Mouse (Mus musculus) CH12.LX (cell line): ENCODE results near the gene Ggact. TPM values are rescaled to one million over a fixed set of nuclear protein-coding genes. Genes with fewer than 3 reads are reported as not detected.

ENCODE experiments used
- DNase-seq: peaks from one replicate; pipeline ENCODE4 v3.0.0-alpha.2; 2013; ENCODE audit errors: extremely low read depth
- H3K27ac ChIP-seq: 2 replicates; pipeline ENCODE4 v1.5.1; 2012; ENCODE audit warnings: low read depth, mild to moderate bottlenecking, control low read depth, moderate library complexity; ENCODE audit not compliant: insufficient read depth
- H3K27me3 ChIP-seq: replicated peaks from 2 replicates; pipeline ENCODE3; 2012; ENCODE audit warnings: inconsistent platforms
- H3K36me3 ChIP-seq, 2 experiments: replicated peaks in 1 of 2; 2 replicates each; pipeline versions ENCODE3 to v1.6.1; 2012; ENCODE audit warnings: inconsistent platforms in 1 of 2, low read length in 1 of 2, mild to moderate bottlenecking in 1 of 2, mixed read lengths in 1 of 2, moderate library complexity in 1 of 2; ENCODE audit not compliant: control insufficient read depth in 1 of 2, insufficient read depth in 1 of 2
- H3K4me1 ChIP-seq, 2 experiments: 2 replicates each; pipeline ENCODE4 v1.6.1; 2012; ENCODE audit warnings: inconsistent platforms in 1 of 2, moderate library complexity in 1 of 2; ENCODE audit not compliant: insufficient read depth in 2 of 2, control insufficient read depth in 1 of 2
- H3K4me2 ChIP-seq: 2 replicates; pipeline ENCODE4 v1.6.1; 2012; ENCODE audit warnings: low read depth, mild to moderate bottlenecking, control low read depth; ENCODE audit not compliant: poor library complexity, insufficient read depth, severe bottlenecking
- H3K4me3 ChIP-seq, 3 experiments: fragments of 150-350 bp in 1 of 3; sonication (generic) in 1 of 3; replicated peaks in 1 of 3; 2 replicates each; pipeline versions ENCODE3 to v1.5.1; 2011 to 2012; ENCODE audit warnings: low read depth in 2 of 3, low read length in 2 of 3, mild to moderate bottlenecking in 2 of 3, moderate library complexity in 2 of 3, control low read depth in 1 of 3, improper control_type of control experiment in 1 of 3, inconsistent platforms in 1 of 3, mixed read lengths in 1 of 3; ENCODE audit not compliant: poor library complexity in 1 of 3
- H3K79me2 ChIP-seq: replicated peaks from 2 replicates; pipeline ENCODE4 v1.6.1; 2012; ENCODE audit warnings: mild to moderate bottlenecking, moderate library complexity; ENCODE audit not compliant: control insufficient read depth, poor library complexity, insufficient read depth, severe bottlenecking; ENCODE audit errors: extremely low read depth
- H3K9ac ChIP-seq: 2 replicates; pipeline ENCODE4 v1.6.1; 2012; ENCODE audit warnings: low read depth, mild to moderate bottlenecking, control low read depth, moderate library complexity; ENCODE audit not compliant: insufficient read depth
- H3K9me3 ChIP-seq: replicated peaks from 2 replicates; pipeline ENCODE3; 2012; ENCODE audit warnings: low read length, inconsistent platforms, mixed read lengths
- CHD2 ChIP-seq: IDR thresholded peaks from 2 replicates; pipeline ENCODE4 v1.6.1; 2011; ENCODE audit warnings: low read length, improper control_type of control experiment
- ELF1 ChIP-seq: IDR thresholded peaks from 2 replicates; pipeline ENCODE4 v1.6.1; 2014; ENCODE audit warnings: low read depth, mild to moderate bottlenecking, inconsistent platforms, low read length, improper control_type of control experiment
- GABPA ChIP-seq: IDR thresholded peaks from 2 replicates; pipeline ENCODE4 v1.6.1; 2012; ENCODE audit warnings: low read depth, low read length, improper control_type of control experiment, inconsistent platforms; ENCODE audit not compliant: insufficient replicate concordance
- MYC ChIP-seq: IDR thresholded peaks from 2 replicates; pipeline ENCODE4 v1.6.1; 2011; ENCODE audit warnings: low read depth, mild to moderate bottlenecking, improper control_type of control experiment, low read length
- PAX5 ChIP-seq: IDR thresholded peaks from 2 replicates; pipeline ENCODE4 v1.6.1; 2012; ENCODE audit warnings: low read length, inconsistent platforms, mixed read lengths
- POLR2A ChIP-seq: IDR thresholded peaks from 2 replicates; pipeline ENCODE4 v1.6.1; 2011; ENCODE audit warnings: low read depth, mild to moderate bottlenecking, improper control_type of control experiment, low read length
- POLR2AphosphoS2 ChIP-seq: IDR thresholded peaks from 2 replicates; pipeline ENCODE4 v1.6.1; 2011; ENCODE audit warnings: low read depth, low read length, improper control_type of control experiment
- RCOR1 ChIP-seq: conservative IDR thresholded peaks from 2 replicates; pipeline ENCODE4 v1.6.1; 2012; ENCODE audit warnings: low read depth, mild to moderate bottlenecking, inconsistent platforms, low read length, improper control_type of control experiment
- UBTF ChIP-seq: IDR thresholded peaks from 2 replicates; pipeline ENCODE4 v1.6.1; 2012; ENCODE audit warnings: low read depth, mild to moderate bottlenecking, inconsistent platforms, low read length, improper control_type of control experiment, moderate library complexity
- USF2 ChIP-seq: conservative IDR thresholded peaks from 2 replicates; pipeline ENCODE4 v1.6.1; 2011; ENCODE audit warnings: low read depth, low read length, improper control_type of control experiment
- dilution Hi-C: fragments of 300-500 bp; cut with MboI; formaldehyde crosslinking; loops from 2 replicates; pipeline ENCODE4 v1.14.3; 2020; ENCODE audit warnings: low sequenced_read_pairs; ENCODE audit not compliant: extremely low pct_unique_long_range_greater_than_20kb, extremely low pct_ligation_motif_present
- in situ Hi-C: fragments of 300-500 bp; cut with MboI; formaldehyde crosslinking; loops from 3 replicates; pipeline ENCODE4 v1.14.3; 2019; ENCODE audit warnings: low sequenced_read_pairs, low pct_ligation_motif_present, low pct_unique_long_range_greater_than_20kb, mixed read lengths
- polyA plus RNA-seq: library from polyadenylated mRNA; unstranded; fragments of >175 nt; gene quantifications from 2 replicates; pipeline ENCODE4 v1.2.1, GENCODE M21; 2012; ENCODE audit warnings: low read depth; ENCODE audit not compliant: insufficient read length
- total RNA-seq, 2 experiments: library from RNA; depleted of rRNA; stranded (reverse); fragments of 300-350 nt in 1 of 2; fragments of >200 nt in 1 of 2; gene quantifications; 2 replicates each; pipeline ENCODE4 v1.2.3; 2012 to 2014

Ggact gene
- total and polyA plus RNA-seq, 3 experiments: 30.6 to 40.3 (median 31.7) TPM

GRCm38 (mm10) chr14:122888480-122888872 lies 25.1 kb downstream of the Ggact start:
- Histone ChIP-seq H3K27ac (no peak overlapping the region), H3K27me3 (no peaks in the 10 kb centered on the region), H3K9me3 (no peaks in the 10 kb centered on the region), H3K79me2 (no peaks in the 10 kb centered on the region), H3K36me3 (peaks cover 65 to 90% of the 10 kb centered on the region in 2 experiments), H3K4me1 (peaks cover 0 to 8% of the 10 kb centered on the region in 2 experiments; a peak in 1 of 4 replicates), H3K4me3 (no peak overlapping the region), H3K4me2 (no peak overlapping the region), H3K9ac (no peak overlapping the region)
- TF ChIP-seq CHD2 (no peak), PAX5 (no peak), UBTF (no peak)
- dilution Hi-C loops: no loop called here
- no peak for DNase-seq
- in situ Hi-C loops: loop anchor here (25.0 kb wide), 2 partner anchors 376 to 676 kb away; no protein-coding TSS in a partner anchor

GRCm38 (mm10) chr14:122887702-122888479 lies 25.7 kb downstream of the Ggact start:
- Histone ChIP-seq H3K4me1 (peaks cover 0 to 10% of the 10 kb centered on the region in 2 experiments; a peak in 1 of 4 replicates), H3K9ac (no peak overlapping the region), H3K4me3 (no peak overlapping the region), H3K27ac (no peak overlapping the region), H3K4me2 (no peak overlapping the region), H3K27me3 (no peaks in the 10 kb centered on the region), H3K79me2 (no peaks in the 10 kb centered on the region), H3K9me3 (no peaks in the 10 kb centered on the region), H3K36me3 (peaks cover 65 to 84% of the 10 kb centered on the region in 2 experiments)
- dilution Hi-C loops (no loop called here), in situ Hi-C loops (loop anchor here (25.0 kb wide), 2 partner anchors 376 to 676 kb away; no protein-coding TSS in a partner anchor)
- DNase-seq: no peak
- TF ChIP-seq POLR2AphosphoS2 (no peak), POLR2A (no peak), USF2 (no peak), MYC (no peak)

GRCm38 (mm10) chr14:122887278-122887677 lies 26.3 kb downstream of the Ggact start:
- no peak overlapping the region for H3K9ac ChIP-seq
- H3K36me3 ChIP-seq: peaks cover 61 to 82% of the 10 kb centered on the region in 2 experiments

More at GRCm38 (mm10) chr14:122887278-122887677, 26.3 kb downstream of the Ggact start:
- TF ChIP-seq GABPA (no peak), ELF1 (no peak), RCOR1 (no peak)
- H3K27ac ChIP-seq: no peak overlapping the region
- no peak for DNase-seq
- H3K4me3 ChIP-seq: no peak overlapping the region
- no peaks in the 10 kb centered on the region for H3K9me3 ChIP-seq
- dilution Hi-C loops (no loop called here), in situ Hi-C loops (loop anchor here (25.0 kb wide), 2 partner anchors 375 to 675 kb away; no protein-coding TSS in a partner anchor)
- no peaks in the 10 kb centered on the region for H3K79me2 ChIP-seq
- no peak overlapping the region for H3K4me2 ChIP-seq
- peaks cover 0 to 10% of the 10 kb centered on the region in 2 experiments; a peak in 1 of 4 replicates for H3K4me1 ChIP-seq
- H3K27me3 ChIP-seq: no peaks in the 10 kb centered on the region
